Mouse (Mus musculus) lung, postnatal 4 days (tissue): Measurements from ENCODE around the gene Tex13a.

Experiments used
- DNase-seq, 2 experiments: peaks; one replicate each; pipeline ENCODE4 v3.0.0; 2021

Tex13a gene

GRCm38 (mm10) chrX:138209480-138209879, at the start of gene Tex13a:
Tex13a (minus strand) TSS chrX:138209580.
- DNase-seq: no peak

- no peak for DNase-seq
These were observed 25.2 kb upstream of the Tex13a start for GRCm38 (mm10) chrX:138234626-138235025.

- no peak for DNase-seq
These were observed 39.2 kb downstream of the Tex13a start for GRCm38 (mm10) chrX:138170146-138170545.
